Mouse (Mus musculus): ENCODE measurements at regions not wholly inside any gene's neighbourhood (a gene's known extent, or its start where the extent isn't known, plus 50 kb on each side); places are given as distances from the start of the nearest gene placed in this dataset.
A peak's percentile ranks its signal among the peaks of the same experiment; 100 is the strongest.

DNA sequence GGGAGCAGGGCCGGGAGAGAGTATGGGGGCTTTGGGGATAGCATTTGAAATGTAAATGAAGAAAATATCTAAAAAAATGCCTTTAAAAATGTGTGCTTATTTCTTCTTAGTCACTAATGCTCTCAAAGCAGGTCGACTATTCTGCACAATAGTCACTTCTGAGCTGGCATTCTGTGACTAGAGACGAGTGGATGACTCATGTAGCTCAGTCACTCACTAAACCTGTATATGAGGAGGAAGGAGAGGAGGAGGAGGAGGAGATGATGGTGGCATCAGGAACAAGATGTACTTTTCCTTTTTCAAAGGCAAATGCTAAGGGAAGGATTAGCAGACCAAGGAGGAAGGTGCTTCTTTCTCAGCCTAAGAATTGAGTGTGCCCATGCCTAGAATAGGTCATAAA, 276.0 kb upstream of the Myo3a start:
- Histone ChIP-seq H3K27ac (ENCODE audit: insufficient read depth, low read depth) (no peak overlapping the region), H3K4me2 (ENCODE audit: insufficient read depth, low read depth, poor library complexity, severe bottlenecking) (no peak overlapping the region), H3K27me3 (replicated peaks) (no peaks in the 10 kb centered on the region), H3K9me3 (replicated peaks; ENCODE audit: low read length) (no peaks in the 10 kb centered on the region), H3K79me2 (replicated peaks; ENCODE audit: control insufficient read depth, extremely low read depth, insufficient read depth, poor library complexity, severe bottlenecking) (no peaks in the 10 kb centered on the region), H3K9ac (ENCODE audit: insufficient read depth, low read depth) (no peak overlapping the region), H3K4me3 (replicated peaks in 1 of 3; ENCODE audit: low read depth in 2 of 3, low read length in 2 of 3, poor library complexity in 1 of 3) (no peak overlapping the region), H3K36me3 (replicated peaks in 1 of 2; ENCODE audit: control insufficient read depth in 1 of 2, insufficient read depth in 1 of 2, low read length in 1 of 2) (no peaks in the 10 kb centered on the region), H3K4me1 (ENCODE audit: control insufficient read depth in 1 of 2, insufficient read depth in 2 of 2) (no peaks in the 10 kb centered on the region)
- in situ Hi-C loops (cut with MboI; ENCODE audit: low pct_ligation_motif_present, low pct_unique_long_range_greater_than_20kb, low sequenced_read_pairs), result loop anchor here (10.0 to 25.0 kb wide), 2 partner anchors 764 to 911 kb away; no protein-coding TSS in a partner anchor
- no peak for DNase-seq (ENCODE audit: extremely low read depth)
- dilution Hi-C loops (cut with MboI; ENCODE audit: extremely low pct_ligation_motif_present, extremely low pct_unique_long_range_greater_than_20kb, low sequenced_read_pairs), result no loop called here
- no peak for TF ChIP-seq ELF1 (IDR thresholded peaks at IDR 0.05; ENCODE audit: low read depth, low read length)

DNA sequence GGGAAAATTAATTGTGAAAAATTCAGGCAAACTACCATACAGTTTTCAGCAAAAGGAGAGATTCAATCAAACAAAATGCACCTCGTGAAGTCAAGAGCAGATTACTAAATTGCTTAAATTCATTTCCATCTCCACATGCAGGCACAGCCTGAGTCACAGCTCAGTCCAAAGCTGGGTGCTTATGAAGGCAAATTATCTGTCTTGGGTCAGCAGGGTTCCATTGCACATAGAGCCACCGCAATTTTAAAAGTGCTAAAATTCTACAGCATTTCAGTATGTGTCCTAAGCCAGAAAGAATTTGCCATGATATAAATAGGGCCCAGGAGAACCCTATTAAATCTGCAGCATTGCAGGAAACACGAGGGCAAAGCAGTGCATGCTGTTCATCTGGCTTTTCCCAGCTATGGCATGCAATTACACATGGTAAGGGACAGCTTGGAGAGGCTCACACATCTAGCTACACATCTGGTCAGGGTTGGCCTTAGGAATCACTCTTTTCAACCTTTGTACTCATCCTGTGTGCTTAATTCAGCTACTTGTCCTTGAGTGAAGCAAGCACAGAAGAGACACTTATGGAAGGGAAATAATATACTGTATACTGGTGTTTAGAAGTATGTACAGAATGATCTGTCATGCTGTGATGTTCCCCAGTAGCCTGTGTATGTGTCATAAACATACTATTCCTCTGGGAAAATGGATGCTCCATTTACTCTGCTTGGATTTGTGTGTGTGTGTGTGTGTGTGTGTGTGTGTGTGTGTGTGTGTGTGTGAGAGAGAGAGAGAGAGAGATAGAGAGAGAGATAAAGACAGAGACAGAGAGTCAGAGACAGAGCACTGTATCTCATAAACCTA, 271.0 kb upstream of the Myo3a start:
- Histone ChIP-seq H3K4me2 (ENCODE audit: insufficient read depth, low read depth, poor library complexity, severe bottlenecking) (no peak overlapping the region), H3K9me3 (replicated peaks; ENCODE audit: low read length) (no peaks in the 10 kb centered on the region), H3K9ac (ENCODE audit: insufficient read depth, low read depth) (no peak overlapping the region), H3K27me3 (replicated peaks) (no peaks in the 10 kb centered on the region), H3K4me1 (ENCODE audit: control insufficient read depth in 1 of 2, insufficient read depth in 2 of 2) (peaks cover 0 to 7% of the 10 kb centered on the region in 2 experiments; a peak in 2 of 4 replicates), H3K4me3 (replicated peaks in 1 of 3; ENCODE audit: low read depth in 2 of 3, low read length in 2 of 3, poor library complexity in 1 of 3) (no peak overlapping the region), H3K27ac (ENCODE audit: insufficient read depth, low read depth) (no peak overlapping the region), H3K79me2 (replicated peaks; ENCODE audit: control insufficient read depth, extremely low read depth, insufficient read depth, poor library complexity, severe bottlenecking) (no peaks in the 10 kb centered on the region), H3K36me3 (replicated peaks in 1 of 2; ENCODE audit: control insufficient read depth in 1 of 2, insufficient read depth in 1 of 2, low read length in 1 of 2) (no peaks in the 10 kb centered on the region)
- TF ChIP-seq UBTF (IDR thresholded peaks at IDR 0.05; ENCODE audit: low read depth, low read length), result no peak
- no peak for TF ChIP-seq CHD2 (IDR thresholded peaks at IDR 0.05; ENCODE audit: low read length)
- no peak for TF ChIP-seq HCFC1 (IDR thresholded peaks at IDR 0.05; ENCODE audit: low read depth, low read length)
- no peak for TF ChIP-seq MAZ (IDR thresholded peaks at IDR 0.05; ENCODE audit: low read depth, low read length)
- TF ChIP-seq RCOR1 (conservative IDR thresholded peaks at IDR 0.05; ENCODE audit: low read depth, low read length), result no peak
- no peak for TF ChIP-seq CHD1 (IDR thresholded peaks at IDR 0.05; ENCODE audit: low read depth, low read length)
- dilution Hi-C loops (cut with MboI; ENCODE audit: extremely low pct_ligation_motif_present, extremely low pct_unique_long_range_greater_than_20kb, low sequenced_read_pairs), result no loop called here
- in situ Hi-C loops (cut with MboI; ENCODE audit: low pct_ligation_motif_present, low pct_unique_long_range_greater_than_20kb, low sequenced_read_pairs), result loop anchor here (10.0 to 25.0 kb wide), 2 partner anchors 758 to 906 kb away; no protein-coding TSS in a partner anchor
- DNase-seq (ENCODE audit: extremely low read depth), result no peak

- H3K4me2 ChIP-seq (ENCODE audit: insufficient read depth, low read depth, poor library complexity, severe bottlenecking), result peak overlapping the region; percentile 68; the same call in 1 of the 2 replicates
- no peaks in the 10 kb centered on the region for H3K9me3 ChIP-seq (replicated peaks; ENCODE audit: low read length)
- in situ Hi-C loops (cut with MboI; ENCODE audit: low pct_ligation_motif_present, low pct_unique_long_range_greater_than_20kb, low sequenced_read_pairs), result loop anchor here (10.0 to 25.0 kb wide), 2 partner anchors 756 to 904 kb away; no protein-coding TSS in a partner anchor
- H3K79me2 ChIP-seq (replicated peaks; ENCODE audit: control insufficient read depth, extremely low read depth, insufficient read depth, poor library complexity, severe bottlenecking), result no peaks in the 10 kb centered on the region
- dilution Hi-C loops (cut with MboI; ENCODE audit: extremely low pct_ligation_motif_present, extremely low pct_unique_long_range_greater_than_20kb, low sequenced_read_pairs), result no loop called here
- H3K36me3 ChIP-seq (replicated peaks in 1 of 2; ENCODE audit: control insufficient read depth in 1 of 2, insufficient read depth in 1 of 2, low read length in 1 of 2), result no peaks in the 10 kb centered on the region
- H3K27me3 ChIP-seq (replicated peaks), result no peaks in the 10 kb centered on the region
- peak; percentile 86 for DNase-seq (ENCODE audit: extremely low read depth)
- H3K4me1 ChIP-seq (ENCODE audit: control insufficient read depth in 1 of 2, insufficient read depth in 2 of 2), result peaks cover 0 to 11% of the 10 kb centered on the region in 2 experiments; a peak in 2 of 4 replicates
- H3K4me3 ChIP-seq (replicated peaks in 1 of 3; ENCODE audit: low read depth in 2 of 3, low read length in 2 of 3, poor library complexity in 1 of 3), result peak overlapping the region in 1 of 3 experiments; percentile 17
- no peak overlapping the region for H3K27ac ChIP-seq (ENCODE audit: insufficient read depth, low read depth)
- H3K9ac ChIP-seq (ENCODE audit: insufficient read depth, low read depth), result peak overlapping the region; percentile 53
- TF ChIP-seq HCFC1 (IDR thresholded peaks at IDR 0.05; ENCODE audit: low read depth, low read length) (peak; percentile 32), SIN3A (IDR thresholded peaks at IDR 0.05; ENCODE audit: low read length) (peak; percentile 57; the same call in 1 of the 2 replicates), JUN (IDR thresholded peaks at IDR 0.05; ENCODE audit: insufficient read depth, low read depth, low read length) (no peak), ZC3H11A (IDR thresholded peaks at IDR 0.05; ENCODE audit: low read depth, low read length) (peak; percentile 63), MAZ (IDR thresholded peaks at IDR 0.05; ENCODE audit: low read depth, low read length) (no peak), UBTF (IDR thresholded peaks at IDR 0.05; ENCODE audit: low read depth, low read length) (no peak), RCOR1 (conservative IDR thresholded peaks at IDR 0.05; ENCODE audit: low read depth, low read length) (no peak), MEF2A (IDR thresholded peaks at IDR 0.05; ENCODE audit: borderline replicate concordance, low read depth, low read length) (no peak), ELF1 (IDR thresholded peaks at IDR 0.05; ENCODE audit: low read depth, low read length) (peak; percentile 40; the same call in 1 of the 2 replicates), CTCF (conservative IDR thresholded peaks at IDR 0.05 in 1 of 2, IDR thresholded peaks at IDR 0.05 in 1 of 2; ENCODE audit: low read depth in 2 of 2, low read length in 2 of 2) (peak; percentile 30 to 85; a peak in 3 of 4 replicates), ETS1 (conservative IDR thresholded peaks at IDR 0.05; ENCODE audit: low read depth, low read length) (no peak), E2F4 (IDR thresholded peaks at IDR 0.05; ENCODE audit: insufficient replicate concordance, low read depth, low read length) (no peak), MAX (IDR thresholded peaks at IDR 0.05; ENCODE audit: low read length) (no peak), USF1 (IDR thresholded peaks at IDR 0.05; ENCODE audit: low read depth, low read length) (no peak), KAT2A (IDR thresholded peaks at IDR 0.05; ENCODE audit: insufficient replicate concordance, low read length) (no peak), ZKSCAN1 (IDR thresholded peaks at IDR 0.05; ENCODE audit: borderline replicate concordance, low read depth, low read length) (no peak), SMC3 (IDR thresholded peaks at IDR 0.05; ENCODE audit: low read depth, low read length) (peak; percentile 84), POLR2AphosphoS2 (IDR thresholded peaks at IDR 0.05; ENCODE audit: low read depth, low read length) (no peak), CHD2 (IDR thresholded peaks at IDR 0.05; ENCODE audit: low read length) (no peak), RAD21 (IDR thresholded peaks at IDR 0.05; ENCODE audit: low read depth, low read length) (peak; percentile 96), CHD1 (IDR thresholded peaks at IDR 0.05; ENCODE audit: low read depth, low read length) (no peak)
Observed at GRCm38 (mm10) chr2:21958365-21958764, 268.9 kb upstream of the Myo3a start.
